ENCODE assay signal across 9 mouse cellular contexts in genomic region chr11:52534586-52534985, GRCm38 (mm10).
DNase-seq lines count a peak whose midpoint lies in the region; ATAC-seq and TF ChIP-seq lines count a peak whose summit lies in the region.
"Had no signal": no experiment of that assay in that cellular context is flagged by ENCODE, and none has a peak within 500 bp of the region (broad histone marks: within the 10 kb centered on the region; RNA-seq: fewer than 3 reads in every experiment).

No protein-coding gene starts in this region.

- H3K27ac ChIP-seq in liver, embryonic 12.5 days, result no peak overlapping the region
- H3K27ac ChIP-seq in liver, embryonic 11.5 days (ENCODE audit: low read depth, low read length), result no peak overlapping the region
- H3K27ac ChIP-seq in thymus, adult 2 months (ENCODE audit: control insufficient read depth, insufficient read depth, low read length), result no peak overlapping the region

- H3K4me1 ChIP-seq in liver, embryonic 12.5 days, result 0 out of 2 replicates have a peak, but pooled peaks cover 5% of the 10 kb centered on the region
- no peaks in the 10 kb centered on the region for H3K4me1 ChIP-seq in liver, embryonic 11.5 days (replicated peaks; ENCODE audit: control insufficient read depth, insufficient read depth, low read length)
- H3K4me1 ChIP-seq in thymus, adult 2 months (replicated peaks; ENCODE audit: control insufficient read depth, insufficient read depth, low read length), result no peaks in the 10 kb centered on the region

- no peaks in the 10 kb centered on the region for H3K9me3 ChIP-seq in liver, embryonic 12.5 days (replicated peaks)
- no peaks in the 10 kb centered on the region for H3K9me3 ChIP-seq in liver, embryonic 11.5 days (ENCODE audit: control insufficient read depth, low read length)

- H3K4me3 ChIP-seq in liver, embryonic 12.5 days, result no peak overlapping the region
- no peak overlapping the region for H3K4me3 ChIP-seq in liver, embryonic 11.5 days (ENCODE audit: low read depth, low read length)
- H3K4me3 ChIP-seq in thymus, adult 2 months (ENCODE audit: control insufficient read depth, insufficient read depth, low read length), result no peak overlapping the region

- H3K36me3 ChIP-seq in liver, embryonic 12.5 days, result no peaks in the 10 kb centered on the region
- no peaks in the 10 kb centered on the region for H3K36me3 ChIP-seq in liver, embryonic 11.5 days (ENCODE audit: control insufficient read depth, insufficient read depth, low read length)
- H3K36me3 ChIP-seq in thymus, adult 2 months (ENCODE audit: control insufficient read depth, insufficient read depth, low read length), result no peaks in the 10 kb centered on the region

- WGBS in liver, embryonic 12.5 days (ENCODE audit: insufficient replicate concordance), result 62% methylated on average over 13 of the region's 13 CpGs
- 53% methylated on average over 13 of the region's 13 CpGs for WGBS in liver, embryonic 11.5 days
- 93% methylated on average over 13 of the region's 13 CpGs for WGBS in thymus, adult 2 months

- TF ChIP-seq CTCF in thymus, adult 2 months (IDR thresholded peaks at IDR 0.05; ENCODE audit: borderline replicate concordance, control insufficient read depth, extremely low read depth, insufficient read depth, low read length, poor library complexity), result no peak

- 0 out of 2 replicates have a peak, but pooled peaks have one; percentile 11 for ATAC-seq in frontal cortex, adult (ENCODE audit: low TSS enrichment)
- no peak for ATAC-seq in liver, embryonic 12.5 days
- ATAC-seq in liver, embryonic 11.5 days (replicated peaks; ENCODE audit: low FRiP score), result no peak
- ATAC-seq in granulocyte monocyte progenitor cell, adult 5-6 weeks (replicated peaks; ENCODE audit: poor library complexity, severe bottlenecking), result no peak

- DNase-seq in frontal cortex, postnatal 14 days (ENCODE audit: low spot score in 2 of 2), result no peak
- DNase-seq in liver, embryonic 11.5 days (ENCODE audit: low spot score), result no peak
- DNase-seq in ZHBTc4 (ENCODE audit: low read depth, low spot score), result peak; percentile 38
- DNase-seq in lung, postnatal 25 days (ENCODE audit: low spot score), result peak; percentile 18
- no peak for DNase-seq in thymus, adult 2 months
- DNase-seq: kidney, postnatal 4 days had no signal

- H3K4me2 ChIP-seq in liver, embryonic 12.5 days, result 0 out of 2 replicates have a peak overlapping the region, but pooled peaks have one; percentile 10
- H3K4me2 ChIP-seq in liver, embryonic 11.5 days, result no peak overlapping the region

- TF ChIP-seq POLR2A in thymus, adult 2 months (IDR thresholded peaks at IDR 0.05; ENCODE audit: control insufficient read depth, extremely low read depth, insufficient read depth, low read length, poor library complexity), result no peak

- H3K9ac ChIP-seq in liver, embryonic 12.5 days, result no peak overlapping the region
- H3K9ac ChIP-seq in liver, embryonic 11.5 days (ENCODE audit: low read depth, low read length), result no peak overlapping the region

- H3K27me3 ChIP-seq in liver, embryonic 12.5 days (replicated peaks), result 0 out of 2 replicates have a peak, but pooled peaks cover 5% of the 10 kb centered on the region
- H3K27me3 ChIP-seq in liver, embryonic 11.5 days (replicated peaks; ENCODE audit: control insufficient read depth, insufficient read depth, low read length), result no peaks in the 10 kb centered on the region; the same call in none of the 2 replicates
- no peaks in the 10 kb centered on the region for H3K27me3 ChIP-seq in thymus, adult 2 months (ENCODE audit: control insufficient read depth, insufficient read depth, low read length)

Comparison
In these comparisons a context has a peak if more than half of its experiments do, and no peak if none do; other contexts are left out.
1. DNase-seq: peak in ZHBTc4 (single experiment) and lung, postnatal 25 days (single experiment); none in frontal cortex, postnatal 14 days (0 of 2), liver, embryonic 11.5 days (single experiment) and thymus, adult 2 months (single experiment).